Mouse (Mus musculus) hindbrain, postnatal 0 days (tissue): ENCODE data around the gene Hoxa1. TPM values are rescaled to one million over a fixed set of nuclear protein-coding genes. Genes with fewer than 3 reads are reported as not detected.

ENCODE experiments used
- ATAC-seq: fragments of 200-750 bp; cut with Nextera tagmentation; 2 replicates; pipeline ENCODE4 v1.8.0; 2017; ENCODE audit warnings: mild to moderate bottlenecking, moderate TSS enrichment, moderate library complexity
- DNase-seq: peaks from one replicate; pipeline ENCODE4 v3.0.0-alpha.2; 2015; ENCODE audit warnings: low spot score
- H3K27ac ChIP-seq: fragments of 300-500 bp; sonication (generic); 2 replicates; pipeline ENCODE4 v1.5.1; 2014; ENCODE audit warnings: mild to moderate bottlenecking
- H3K27me3 ChIP-seq: fragments of 300-500 bp; sonication (generic); 2 replicates; pipeline ENCODE4 v1.6.1; 2014; ENCODE audit warnings: low read length, mixed read lengths; ENCODE audit not compliant: insufficient read depth
- H3K36me3 ChIP-seq: fragments of 300-500 bp; sonication (generic); 2 replicates; pipeline ENCODE4 v1.6.1; 2014; ENCODE audit warnings: low read length, mixed read lengths; ENCODE audit not compliant: insufficient read depth
- H3K4me1 ChIP-seq: fragments of 300-500 bp; sonication (generic); 2 replicates; pipeline ENCODE4 v1.6.1; 2014; ENCODE audit warnings: antibody characterized with exemption, low read length, mixed read lengths; ENCODE audit not compliant: insufficient read depth
- H3K4me2 ChIP-seq: fragments of 300-500 bp; sonication (generic); 2 replicates; pipeline ENCODE4 v1.6.1; 2014; ENCODE audit warnings: low read depth, mild to moderate bottlenecking, low read length, moderate library complexity, mixed read lengths
- H3K4me3 ChIP-seq: fragments of 300-500 bp; sonication (generic); 2 replicates; pipeline ENCODE4 v1.5.1; 2014; ENCODE audit warnings: low read length
- H3K9ac ChIP-seq: fragments of 300-500 bp; sonication (generic); replicated peaks from 2 replicates; pipeline ENCODE4 v1.6.1; 2014; ENCODE audit warnings: mild to moderate bottlenecking, low read length, moderate library complexity, mixed read lengths
- H3K9me3 ChIP-seq: fragments of 300-500 bp; sonication (generic); 2 replicates; pipeline ENCODE4 v1.6.1; 2016; ENCODE audit warnings: low read length, mixed read lengths
- CTCF ChIP-seq: IDR thresholded peaks from 2 replicates; pipeline ENCODE4 v1.5.1; 2016; ENCODE audit warnings: antibody characterized with exemption, control low read depth, low read depth
- WGBS: fragments of 180-500 bp; shearing (Covaris S2); extraction: QIAGEN DNeasy Blood & Tissue Kit; methylation state at CpG from one replicate; pipeline ENCODE4 v1.1.7; 2014; 5-methylcytosine and 5-hydroxymethylcytosine counted together
- polyA plus RNA-seq: library from polyadenylated mRNA; unstranded; fragments of >200 nt; fragmentation: Nextera tagmentation; extraction: Ambion mirVana; gene quantifications from 2 replicates; pipeline ENCODE4 v1.2.1, GENCODE M21; 2015
- total RNA-seq: library from RNA; depleted of rRNA; stranded (reverse); fragments of >200 nt; gene quantifications from 2 replicates; pipeline ENCODE4 v1.2.3, GENCODE M21; 2014

Gene Hoxa1
- total and polyA plus RNA-seq, 2 experiments from 2014 or later, result 1.1 to 3.7 TPM

- 8% methylated on average over 30 of the region's 30 CpGs for WGBS
- H3K4me2 ChIP-seq, result peak overlapping the region; percentile 8; the same call in 1 of the 2 replicates
Observed at GRCm38 (mm10) chr6:52200073-52200750, 42.1 kb upstream of the Hoxa1 start.

GRCm38 (mm10) chr6:52197271-52197670 is 39.2 kb upstream of the Hoxa1 start:
- DNase-seq (peak; percentile 80), ATAC-seq (peak; percentile 63; the same call in 1 of the 2 replicates)
- Histone ChIP-seq H3K4me1 (no peaks in the 10 kb centered on the region), H3K27me3 (peaks cover 90% of the 10 kb centered on the region), H3K9ac (no peak overlapping the region), H3K36me3 (no peaks in the 10 kb centered on the region), H3K27ac (no peak overlapping the region), H3K4me2 (no peak overlapping the region), H3K4me3 (no peak overlapping the region), H3K9me3 (no peaks in the 10 kb centered on the region)
- peak; percentile 70 for TF ChIP-seq CTCF
- 1% methylated on average over 10 of the region's 10 CpGs for WGBS

More at GRCm38 (mm10) chr6:52200073-52200750, 42.1 kb upstream of the Hoxa1 start:
- no peak for DNase-seq
- Histone ChIP-seq H3K4me1 (no peaks in the 10 kb centered on the region), H3K27me3 (peaks cover 91% of the 10 kb centered on the region), H3K27ac (no peak overlapping the region), H3K9me3 (no peaks in the 10 kb centered on the region), H3K4me3 (no peak overlapping the region), H3K36me3 (no peaks in the 10 kb centered on the region), H3K9ac (no peak overlapping the region)
- TF ChIP-seq CTCF, result no peak
- no peak for ATAC-seq

GRCm38 (mm10) chr6:52196811-52197210 is 38.7 kb upstream of the Hoxa1 start:
- WGBS, result 5% methylated on average over 9 of the region's 9 CpGs
- Histone ChIP-seq H3K4me1 (no peaks in the 10 kb centered on the region), H3K4me2 (no peak overlapping the region), H3K9me3 (no peaks in the 10 kb centered on the region), H3K27me3 (peaks cover 90% of the 10 kb centered on the region), H3K36me3 (no peaks in the 10 kb centered on the region), H3K9ac (no peak overlapping the region), H3K27ac (no peak overlapping the region), H3K4me3 (no peak overlapping the region)
- DNase-seq (no peak), ATAC-seq (no peak)
- TF ChIP-seq CTCF, result no peak

- no peak for DNase-seq
- Histone ChIP-seq H3K9me3 (no peaks in the 10 kb centered on the region), H3K4me3 (no peak overlapping the region), H3K27me3 (peaks cover 86% of the 10 kb centered on the region), H3K4me1 (no peaks in the 10 kb centered on the region), H3K9ac (no peak overlapping the region), H3K36me3 (no peaks in the 10 kb centered on the region), H3K4me2 (peak overlapping the region; percentile 13; the same call in 1 of the 2 replicates), H3K27ac (no peak overlapping the region)
- ATAC-seq, result no peak
- no peak for TF ChIP-seq CTCF
- WGBS, result 8% methylated on average over 10 of the region's 10 CpGs
Observed at GRCm38 (mm10) chr6:52194690-52195089, 36.6 kb upstream of the Hoxa1 start.

GRCm38 (mm10) chr6:52191860-52192550 is 33.9 kb upstream of the Hoxa1 start:
- Histone ChIP-seq H3K36me3 (no peaks in the 10 kb centered on the region), H3K9me3 (no peaks in the 10 kb centered on the region), H3K27ac (peak overlapping the region; percentile 3; the same call in 1 of the 2 replicates), H3K9ac (no peak overlapping the region), H3K4me2 (peak overlapping the region; percentile 50), H3K27me3 (peaks cover 83% of the 10 kb centered on the region), H3K4me3 (peak overlapping the region; percentile 41), H3K4me1 (no peaks in the 10 kb centered on the region)
- WGBS, result under 1% methylated on average over 42 of the region's 55 CpGs
- no peak for TF ChIP-seq CTCF
- DNase-seq (peak; percentile 91), ATAC-seq (peak; percentile 81)

- Histone ChIP-seq H3K36me3 (no peaks in the 10 kb centered on the region), H3K9me3 (no peaks in the 10 kb centered on the region), H3K9ac (peak within 1 kb of the TSS; percentile 57), H3K4me3 (peak within 1 kb of the TSS; percentile 41), H3K27me3 (peaks cover 82% of the 10 kb centered on the region), H3K4me2 (peak within 1 kb of the TSS; percentile 50), H3K4me1 (no peaks in the 10 kb centered on the region), H3K27ac (peak within 1 kb of the TSS; percentile 79)
- WGBS, result 3% methylated on average over 53 of the region's 102 CpGs
- ATAC-seq, result peak; percentile 47; the same call in 1 of the 2 replicates
- no peak for TF ChIP-seq CTCF
- DNase-seq, result no peak
Observed at GRCm38 (mm10) chr6:52190906-52191810, 33.0 kb upstream of the Hoxa1 start, which contains the start of gene Hoxa4. TSS of gene Hoxa4 (minus strand) at chr6:52191753.
